Mouse (Mus musculus) testis, adult 2 months (tissue): Measurements from ENCODE around the gene Palm2.

Experiments used
- CTCF ChIP-seq: fragments of 200-500 bp; IDR thresholded peaks from 2 replicates; pipeline ENCODE4 v1.5.1; 2012; ENCODE audit warnings: low read depth, mild to moderate bottlenecking, inconsistent platforms, low read length, moderate library complexity; ENCODE audit not compliant: control insufficient read depth, insufficient read depth, insufficient replicate concordance
- POLR2A ChIP-seq: fragments of 200-500 bp; IDR thresholded peaks from 2 replicates; pipeline ENCODE4 v1.6.1; 2012; ENCODE audit warnings: low read depth, mild to moderate bottlenecking, inconsistent platforms, low read length, moderate library complexity; ENCODE audit not compliant: control insufficient read depth

DNA sequence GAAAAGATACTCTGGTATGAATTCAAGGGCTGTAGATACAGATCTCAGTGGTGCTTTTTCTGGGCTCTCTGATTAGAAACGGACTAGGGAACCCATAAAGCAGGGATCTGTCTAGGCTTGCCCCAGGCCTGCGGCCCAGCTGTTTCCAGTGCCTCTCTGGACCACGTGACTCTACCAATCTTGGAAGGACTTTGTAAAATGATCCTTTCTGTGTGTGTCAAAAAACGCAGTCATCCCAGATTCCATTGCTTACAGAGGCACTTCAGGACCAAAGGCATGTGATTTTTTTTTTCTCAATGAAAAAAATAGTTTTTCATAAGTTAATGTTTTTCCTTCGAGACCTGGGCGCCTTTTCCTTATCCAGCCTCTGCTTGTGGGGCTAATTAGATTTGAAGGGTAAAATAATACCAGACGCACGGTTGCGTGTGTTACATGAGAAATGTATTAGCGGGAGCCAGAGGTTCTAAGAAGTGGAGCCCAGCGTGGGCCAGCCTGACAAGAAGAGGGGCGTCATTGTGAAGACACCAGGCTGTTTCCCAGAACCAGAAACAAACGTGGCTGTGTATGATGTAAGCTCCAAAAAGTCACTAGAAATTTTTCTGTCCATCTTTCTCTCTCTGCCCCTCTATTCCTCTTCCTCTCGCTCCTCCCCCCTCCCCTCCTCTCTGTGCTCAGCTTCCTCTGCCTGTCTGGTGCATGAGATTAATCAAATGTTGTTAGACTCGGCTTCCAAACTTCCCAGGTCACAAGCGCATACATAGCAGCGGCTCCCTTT lies 177.4 kb downstream of the Palm2 start:
- TF ChIP-seq CTCF (no peak), POLR2A (no peak)
